Mouse (Mus musculus) myocyte (in vitro differentiated cells): ENCODE measurements around the gene Nudt13. TPM values are rescaled to one million over a fixed set of nuclear protein-coding genes. Genes with fewer than 3 reads are reported as not detected.

Experiments used
- H3K27me3 ChIP-seq: one replicate; pipeline ENCODE4 v1.6.1; 2011; ENCODE audit not compliant: control insufficient read depth, insufficient read depth, insufficient read length
- H3K36me3 ChIP-seq: one replicate; pipeline ENCODE4 v1.6.1; 2011; ENCODE audit not compliant: control insufficient read depth, insufficient read depth
- H3K4me2 ChIP-seq: one replicate; pipeline ENCODE4 v1.6.1; 2011; ENCODE audit warnings: low read depth, control low read depth
- H3K4me3 ChIP-seq: one replicate; pipeline ENCODE4 v1.5.1; 2011; ENCODE audit warnings: mild to moderate bottlenecking, control low read depth, moderate library complexity
- H3K79me2 ChIP-seq: one replicate; pipeline ENCODE4 v1.6.1; 2011; ENCODE audit not compliant: control insufficient read depth, insufficient read depth
- H3ac ChIP-seq: one replicate; pipeline ENCODE4 v1.6.1; 2011; ENCODE audit not compliant: control insufficient read depth, insufficient read length
- CEBPB ChIP-seq: IDR thresholded peaks from 2 replicates; pipeline ENCODE4 v1.6.1; 2011; ENCODE audit warnings: mild to moderate bottlenecking, moderate library complexity; ENCODE audit not compliant: poor library complexity, insufficient read depth, severe bottlenecking
- E2F4 ChIP-seq: IDR thresholded peaks from one replicate; pipeline ENCODE4 v1.6.1; 2011; ENCODE audit warnings: mild to moderate bottlenecking, control low read depth, moderate library complexity; ENCODE audit not compliant: insufficient read depth
- MAX ChIP-seq: IDR thresholded peaks from one replicate; pipeline ENCODE4 v1.6.1; 2011; ENCODE audit warnings: low read depth, mild to moderate bottlenecking, control low read depth
- MYOD1 ChIP-seq, 3 experiments: IDR thresholded peaks; one replicate each; pipeline ENCODE4 v1.6.1; 2011; ENCODE audit warnings: control low read depth in 2 of 3, low read depth in 2 of 3, mild to moderate bottlenecking in 2 of 3, moderate library complexity in 1 of 3; ENCODE audit not compliant: insufficient read length in 2 of 3, control insufficient read depth in 1 of 3
- MYOG ChIP-seq, 3 experiments: IDR thresholded peaks; one replicate each; pipeline ENCODE4 v1.6.1; 2011; ENCODE audit warnings: control low read depth in 2 of 3, low read depth in 2 of 3, mild to moderate bottlenecking in 2 of 3; ENCODE audit not compliant: insufficient read length in 2 of 3, control insufficient read depth in 1 of 3, insufficient read depth in 1 of 3
- POLR2A ChIP-seq: IDR thresholded peaks from one replicate; pipeline ENCODE4 v1.6.1; 2011; ENCODE audit warnings: low read depth, mild to moderate bottlenecking, control low read depth, moderate library complexity; ENCODE audit not compliant: insufficient read length
- POLR2AphosphoS2 ChIP-seq: IDR thresholded peaks from one replicate; pipeline ENCODE4 v1.6.1; 2011; ENCODE audit warnings: low read depth, control low read depth; ENCODE audit not compliant: insufficient read length
- REST ChIP-seq: IDR thresholded peaks from one replicate; pipeline ENCODE4 v1.6.1; 2011; ENCODE audit warnings: mild to moderate bottlenecking, control low read depth, moderate library complexity; ENCODE audit not compliant: insufficient read depth, insufficient read length
- SRF ChIP-seq: IDR thresholded peaks from one replicate; pipeline ENCODE4 v1.6.1; 2011; ENCODE audit warnings: low read depth; ENCODE audit not compliant: control insufficient read depth, insufficient read length
- TCF12 ChIP-seq: IDR thresholded peaks from one replicate; pipeline ENCODE4 v1.6.1; 2011; ENCODE audit warnings: mild to moderate bottlenecking, control low read depth; ENCODE audit not compliant: poor library complexity, insufficient read depth, severe bottlenecking
- TCF3 ChIP-seq: IDR thresholded peaks from one replicate; pipeline ENCODE4 v1.6.1; 2011; ENCODE audit warnings: low read depth, control low read depth; ENCODE audit not compliant: insufficient read length
- USF1 ChIP-seq: IDR thresholded peaks from one replicate; pipeline ENCODE4 v1.6.1; 2011; ENCODE audit warnings: low read depth, mild to moderate bottlenecking, control low read depth, moderate library complexity
- polyA plus RNA-seq: library from polyadenylated mRNA; unstranded; fragments of >200 nt; fragmentation: generic; extraction: Trizol; gene quantifications from one replicate; pipeline ENCODE4 v1.2.1, GENCODE M21; 2012; ENCODE audit warnings: missing spikeins

The Nudt13 gene
- polyA plus RNA-seq, 1 experiment = 11.1 TPM

DNA sequence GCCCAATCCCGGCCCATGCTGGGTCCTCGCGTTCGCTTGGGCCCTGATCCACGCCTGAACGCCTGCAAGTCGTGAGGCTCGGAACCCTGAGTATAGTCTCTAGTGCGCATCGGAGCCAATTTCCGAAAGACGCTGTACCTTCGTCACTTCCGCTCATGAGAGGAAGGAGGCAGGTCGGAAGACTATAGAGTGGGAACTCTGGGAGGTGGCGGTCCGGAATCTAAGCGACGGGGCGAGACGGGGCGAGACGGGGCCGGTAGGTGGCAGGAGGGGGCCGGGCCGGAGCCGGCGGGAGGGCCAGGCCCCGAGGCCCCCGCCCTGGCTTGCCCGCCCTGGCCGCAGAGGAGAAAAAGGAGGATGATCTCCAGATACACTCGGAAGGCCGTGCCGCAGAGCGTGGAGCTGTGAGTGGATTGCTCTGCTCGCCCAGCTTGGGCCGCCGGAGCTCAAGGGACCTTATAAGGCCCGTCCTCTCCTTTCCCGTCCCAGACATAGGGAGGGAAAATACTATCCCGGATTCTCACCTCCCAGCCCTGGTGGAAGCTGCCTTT is 53.6 kb downstream of the Nudt13 start, which contains the start of the genes Ecd and Fam149b:
Gene Ecd, minus strand, starts transcription at position 131 of the 551 bp plus-strand sequence.
Gene Fam149b, plus strand, starts transcription at position 172 of the 551 bp plus-strand sequence.
- no peaks in the 10 kb centered on the region for H3K27me3 ChIP-seq

DNA sequence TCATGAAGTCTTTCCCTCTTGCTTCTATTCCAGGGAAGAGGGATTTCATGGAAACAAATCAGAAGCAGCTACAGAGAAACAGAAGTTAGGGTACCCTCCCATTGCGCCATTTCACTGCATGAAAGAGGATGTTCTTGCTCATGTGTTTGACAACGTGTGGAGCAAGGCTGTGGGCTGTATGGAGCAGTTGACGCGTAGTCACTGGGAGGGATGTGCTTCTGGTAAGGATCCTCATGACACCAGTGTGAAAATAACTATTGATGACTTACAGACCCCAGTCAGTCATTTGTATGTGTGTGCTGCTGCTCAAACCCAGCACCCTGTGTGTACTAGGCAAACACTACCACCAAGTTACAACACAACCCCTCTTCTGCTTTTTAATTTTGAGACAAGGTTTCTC is 68.7 kb downstream of the Nudt13 start:
- H3K36me3 ChIP-seq = peaks cover 21% of the 10 kb centered on the region
- H3K4me3 ChIP-seq = no peak overlapping the region
- no peaks in the 10 kb centered on the region for H3K27me3 ChIP-seq
- H3K79me2 ChIP-seq = no peaks in the 10 kb centered on the region
- no peak overlapping the region for H3K4me2 ChIP-seq
- TF ChIP-seq USF1 = no peak
- no peak for TF ChIP-seq TCF12
- no peak for TF ChIP-seq MAX
- TF ChIP-seq CEBPB = no peak
- no peak overlapping the region for H3ac ChIP-seq

More for the DNA sequence above, 53.6 kb downstream of the Nudt13 start, which contains the start of the genes Ecd and Fam149b:
- Histone ChIP-seq H3K4me2 (peak within 1 kb of the TSS; percentile 99), H3K79me2 (peaks cover 25% of the 10 kb centered on the region), H3ac (peak within 1 kb of the TSS; percentile 49), H3K4me3 (peak within 1 kb of the TSS; percentile 74), H3K36me3 (peaks cover 5% of the 10 kb centered on the region)
- TF ChIP-seq MAX (peak; percentile 85), CEBPB (no peak), TCF12 (no peak), SRF (no peak), USF1 (no peak), POLR2A (peak; percentile 72), MYOD1 (IDR thresholded peaks at IDR 0.05; ENCODE audit: control insufficient read depth in 1 of 3, insufficient read length in 2 of 3, low read depth in 2 of 3) (no peak), MYOG (IDR thresholded peaks at IDR 0.05; ENCODE audit: control insufficient read depth in 1 of 3, insufficient read depth in 1 of 3, insufficient read length in 2 of 3, low read depth in 2 of 3) (peak in 1 of 3 experiments; percentile 23), TCF3 (no peak), POLR2AphosphoS2 (peak; percentile 59), E2F4 (peak; percentile 46), REST (peak; percentile 1)

Other genes starting within 250 kb of the Nudt13 start
- gene Saysd1, start 156.2 kb upstream of the Nudt13 start, polyA plus RNA-seq = 10.5 TPM
- gene Kcnk5, start 112.9 kb upstream of the Nudt13 start, polyA plus RNA-seq = 7.2 TPM
- not detected for gene Kcnk16, start 25.5 kb upstream of the Nudt13 start, polyA plus RNA-seq
- gene Ecd, start 53.4 kb downstream of the Nudt13 start, polyA plus RNA-seq = 27.0 TPM
- gene Fam149b, start 53.5 kb downstream of the Nudt13 start, polyA plus RNA-seq = 11.5 TPM
- gene Dnajc9, start 94.2 kb downstream of the Nudt13 start, polyA plus RNA-seq = 31.2 TPM
- 70.1 TPM for gene Mrps16, start 98.9 kb downstream of the Nudt13 start, polyA plus RNA-seq
- gene Cfap70, start 157.5 kb downstream of the Nudt13 start, polyA plus RNA-seq = not detected
- gene Anxa7, start 185.4 kb downstream of the Nudt13 start, polyA plus RNA-seq = 75.0 TPM
- gene Mss51, start 202.2 kb downstream of the Nudt13 start, polyA plus RNA-seq = 7.2 TPM